Mouse (Mus musculus): ENCODE results near the gene Ppwd1.
"Not testable (repeated sequence)": the region's sequence is repeated elsewhere in the genome, so short reads cannot be mapped to it uniquely, and the experiment has no call there.

Ppwd1 gene

GRCm38 (mm10) chr13:104228384-104229066, at the start of gene Ppwd1, which contains the start of gene Cenpk:
Gene Ppwd1 (minus strand): TSS chr13:104228843.
Gene Cenpk (plus strand): TSS chr13:104228611.
- peak; percentile 95 for DNase-seq (ENCODE audit: low spot score in 2 of 2)

- no peak for DNase-seq (ENCODE audit: low spot score in 2 of 2)
Measured at GRCm38 (mm10) chr13:104258997-104259396, 30.4 kb upstream of the Ppwd1 start.

GRCm38 (mm10) chr13:104229181-104229580, 538 bp upstream of the Ppwd1 start:
- no peak for DNase-seq (ENCODE audit: low spot score in 2 of 2)

- no peak for DNase-seq (ENCODE audit: low spot score in 2 of 2)
Measured at GRCm38 (mm10) chr13:104227478-104227877, 1.2 kb downstream of the Ppwd1 start.

GRCm38 (mm10) chr13:104204313-104204712, 24.3 kb downstream of the Ppwd1 start:
- DNase-seq (ENCODE audit: low spot score in 2 of 2), result no peak

GRCm38 (mm10) chr13:104195891-104196290, 32.8 kb downstream of the Ppwd1 start:
- not testable (repeated sequence) for DNase-seq (ENCODE audit: low spot score in 2 of 2)

- DNase-seq (ENCODE audit: low spot score in 2 of 2), result no peak
Measured at GRCm38 (mm10) chr13:104187357-104187756, 41.3 kb downstream of the Ppwd1 start.

- DNase-seq (ENCODE audit: low spot score in 2 of 2), result peak in 1 of 2 experiments; percentile 3
Measured at GRCm38 (mm10) chr13:104179176-104179888, 49.3 kb downstream of the Ppwd1 start.

- DNase-seq (ENCODE audit: low spot score in 2 of 2), result peak; percentile 98
Measured at GRCm38 (mm10) chr13:104178650-104179121, 50.0 kb downstream of the Ppwd1 start, which contains the start of gene Trim23. Gene Trim23 (plus strand): TSS chr13:104178797.

- no peak for DNase-seq (ENCODE audit: low spot score in 2 of 2)
Measured at GRCm38 (mm10) chr13:104177796-104178649, 50.6 kb downstream of the Ppwd1 start, which contains the start of gene Trappc13. Gene Trappc13 (minus strand): TSS chr13:104178469.

- DNase-seq (ENCODE audit: low spot score in 2 of 2), result no peak
Measured at GRCm38 (mm10) chr13:104176874-104177273, 51.8 kb downstream of the Ppwd1 start.

- DNase-seq (ENCODE audit: low spot score in 2 of 2), result no peak
Measured at GRCm38 (mm10) chr13:104172498-104172897, 56.1 kb downstream of the Ppwd1 start.

- DNase-seq (ENCODE audit: low spot score in 2 of 2), result no peak
Measured at GRCm38 (mm10) chr13:104171711-104172110, 56.9 kb downstream of the Ppwd1 start.

GRCm38 (mm10) chr13:104155686-104156085, 73.0 kb downstream of the Ppwd1 start:
- DNase-seq (ENCODE audit: low spot score in 2 of 2), result no peak

Measured in heart, adult 9 months (tissue).